Mouse (Mus musculus): ENCODE measurements around the gene Lamtor5. TPM values are rescaled to one million over a fixed set of nuclear protein-coding genes. Genes with fewer than 3 reads are reported as not detected.

Gene Lamtor5
- total RNA-seq, 2 experiments from 2014 or later: 12.1 to 42.8 TPM

DNA sequence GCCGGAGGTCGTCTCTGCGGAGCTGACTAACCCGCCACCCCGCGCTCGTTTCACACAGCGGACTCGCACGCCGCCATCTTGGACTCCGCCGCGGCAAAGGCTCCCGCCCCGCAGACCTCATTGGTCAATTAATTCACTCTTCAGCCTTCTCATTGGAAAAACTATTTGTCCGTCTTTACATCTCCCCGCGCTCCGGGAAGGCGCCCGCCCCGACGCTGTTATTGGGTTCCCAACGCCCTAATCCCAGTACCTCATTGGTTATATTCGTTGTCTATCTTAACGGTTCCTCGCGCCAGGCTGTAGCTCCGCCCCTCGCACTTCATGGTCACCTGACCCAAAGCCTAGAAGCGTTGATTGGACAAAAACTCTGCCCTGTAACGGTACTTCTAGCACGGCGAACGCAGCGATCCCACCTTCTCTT is 54.3 kb downstream of the Lamtor5 start:
- ATAC-seq (replicated peaks; ENCODE audit: low FRiP score, poor library complexity, severe bottlenecking): peak; percentile 86

Other genes with a start within 250 kb of the Lamtor5 start
- 4.4 TPM in 1 of 2 replicates, not detected in the other for gene Kcna3, start 242.7 kb upstream of the Lamtor5 start, total RNA-seq (2015; ENCODE audit: low replicate concordance)
- 1.5 and 1.7 TPM in 2 replicates for gene Kcna3, start 242.7 kb upstream of the Lamtor5 start, total RNA-seq (2017; ENCODE audit: low replicate concordance)
- 1.0 and 2.1 TPM in 2 replicates for gene Kcna2, start 177.7 kb upstream of the Lamtor5 start, total RNA-seq (2015; ENCODE audit: low replicate concordance)
- gene Kcna2, start 177.7 kb upstream of the Lamtor5 start, total RNA-seq (2017; ENCODE audit: low replicate concordance): 0.98 and 1.3 TPM in 2 replicates
- gene Kcna10, start 95.8 kb upstream of the Lamtor5 start, total RNA-seq (2015; ENCODE audit: low replicate concordance): not detected in 2 replicates
- not detected in 2 replicates for gene Kcna10, start 95.8 kb upstream of the Lamtor5 start, total RNA-seq (2017; ENCODE audit: low replicate concordance)
- not detected in 2 replicates for gene Cym, start 57.1 kb upstream of the Lamtor5 start, total RNA-seq (2015; ENCODE audit: low replicate concordance)
- gene Cym, start 57.1 kb upstream of the Lamtor5 start, total RNA-seq (2017; ENCODE audit: low replicate concordance): not detected in 2 replicates
- not detected in 2 replicates for gene A630076J17Rik, start 48.2 kb upstream of the Lamtor5 start, total RNA-seq (2015; ENCODE audit: low replicate concordance)
- gene A630076J17Rik, start 48.2 kb upstream of the Lamtor5 start, total RNA-seq (2017; ENCODE audit: low replicate concordance): 0.42 TPM in 1 of 2 replicates, not detected in the other
- gene Prok1, start 39.2 kb upstream of the Lamtor5 start, total RNA-seq (2015; ENCODE audit: low replicate concordance): not detected in 2 replicates
- gene Prok1, start 39.2 kb upstream of the Lamtor5 start, total RNA-seq (2017; ENCODE audit: low replicate concordance): not detected in 2 replicates
- gene Slc16a4, start 12.4 kb downstream of the Lamtor5 start, total RNA-seq (2015; ENCODE audit: low replicate concordance): not detected in 2 replicates
- 0.43 TPM in 1 of 2 replicates, not detected in the other for gene Slc16a4, start 12.4 kb downstream of the Lamtor5 start, total RNA-seq (2017; ENCODE audit: low replicate concordance)
- 19.4 and 26.1 TPM in 2 replicates for gene Rbm15, start 54.8 kb downstream of the Lamtor5 start, total RNA-seq (2015; ENCODE audit: low replicate concordance)
- gene Rbm15, start 54.8 kb downstream of the Lamtor5 start, total RNA-seq (2017; ENCODE audit: low replicate concordance): 19.9 and 29.7 TPM in 2 replicates
- gene Kcnc4, start 180.7 kb downstream of the Lamtor5 start, total RNA-seq (2015; ENCODE audit: low replicate concordance): not detected in 2 replicates
- gene Kcnc4, start 180.7 kb downstream of the Lamtor5 start, total RNA-seq (2017; ENCODE audit: low replicate concordance): not detected in 2 replicates
- gene Slc6a17, start 239.2 kb downstream of the Lamtor5 start, total RNA-seq (2015; ENCODE audit: low replicate concordance): not detected in 2 replicates
- not detected in 2 replicates for gene Slc6a17, start 239.2 kb downstream of the Lamtor5 start, total RNA-seq (2017; ENCODE audit: low replicate concordance)